Mouse (Mus musculus) intestine, embryonic 16.5 days (tissue): ENCODE results near the gene Ankrd13a. TPM values are rescaled to one million over a fixed set of nuclear protein-coding genes. Genes with fewer than 3 reads are reported as not detected.

ENCODE experiments used
- microRNA-seq: library from miRNA; unstranded; fragments of <30 nt; microRNA quantifications from one replicate; pipeline ENCODE4, GENCODE M21; 2016
- polyA plus RNA-seq: library from polyadenylated mRNA; unstranded; fragments of >200 nt; fragmentation: Nextera tagmentation; extraction: Ambion mirVana; gene quantifications from 2 replicates; pipeline ENCODE4 v1.2.1, GENCODE M21; 2015

Gene Ankrd13a
- polyA plus RNA-seq, 1 experiment from 2014 or later: 12.7 TPM

Small RNA genes lying within 50 kb of the gene (microRNA-seq; reads per million reads assigned to microRNA genes)
- gene Mir6240: 25.9 reads per million, percentile 32 among the genes with 10 or more reads in this experiment

Other genes starting within 250 kb of the Ankrd13a start
- 3.9 and 5.8 TPM in 2 replicates for gene Fam222a, start 206.7 kb upstream of the Ankrd13a start, polyA plus RNA-seq
- 0.73 and 0.93 TPM in 2 replicates for gene Trpv4, start 116.3 kb upstream of the Ankrd13a start, polyA plus RNA-seq
- gene Gltp, start 83.7 kb upstream of the Ankrd13a start, polyA plus RNA-seq: 100 and 103 TPM in 2 replicates
- 5.8 and 8.2 TPM in 2 replicates for gene Tchp, start 66.9 kb upstream of the Ankrd13a start, polyA plus RNA-seq
- gene Git2, start 840 bp downstream of the Ankrd13a start, polyA plus RNA-seq: 27.1 and 29.9 TPM in 2 replicates
- 51.5 and 54.7 TPM in 2 replicates for gene 1500011B03Rik, start 48.8 kb downstream of the Ankrd13a start, polyA plus RNA-seq
- gene 4930519G04Rik, start 79.0 kb downstream of the Ankrd13a start, polyA plus RNA-seq: not detected in 2 replicates
- 0.10 TPM in 2 replicates for gene Gm9936, start 84.0 kb downstream of the Ankrd13a start, polyA plus RNA-seq
- 6.0 and 7.4 TPM in 2 replicates for gene Oasl2, start 122.3 kb downstream of the Ankrd13a start, polyA plus RNA-seq
- 1.3 and 2.1 TPM in 2 replicates for gene Oasl1, start 148.6 kb downstream of the Ankrd13a start, polyA plus RNA-seq
- 49.1 and 53.3 TPM in 2 replicates for gene 2210016L21Rik, start 167.5 kb downstream of the Ankrd13a start, polyA plus RNA-seq
- gene Hnf1a, start 196.4 kb downstream of the Ankrd13a start, polyA plus RNA-seq: 16.1 and 21.7 TPM in 2 replicates
- 8.1 and 8.6 TPM in 2 replicates for gene Sppl3, start 236.5 kb downstream of the Ankrd13a start, polyA plus RNA-seq